Mouse (Mus musculus) heart, postnatal 0 days (tissue): ENCODE data around the gene Dnajc7. TPM values are rescaled to one million over a fixed set of nuclear protein-coding genes. Genes with fewer than 3 reads are reported as not detected.
"Not testable (repeated sequence)": the region's sequence is repeated elsewhere in the genome, so short reads cannot be mapped to it uniquely, and the experiment has no call there.

Experiments used
- ATAC-seq: fragments of 200-750 bp; cut with Nextera tagmentation; 2 replicates; pipeline ENCODE4 v1.8.0; 2017; ENCODE audit warnings: low read depth, moderate number of reproducible peaks, moderate library complexity; ENCODE audit not compliant: insufficient read depth
- DNase-seq: peaks from one replicate; pipeline ENCODE4 v3.0.0-alpha.2; 2016; ENCODE audit warnings: low spot score
- H3K27ac ChIP-seq: fragments of 300-500 bp; sonication (generic); 2 replicates; pipeline ENCODE4 v1.5.1; 2014; ENCODE audit warnings: low read depth, mild to moderate bottlenecking
- H3K27me3 ChIP-seq: fragments of 300-500 bp; sonication (generic); 2 replicates; pipeline ENCODE4 v1.6.1; 2014; ENCODE audit warnings: low read length, mixed read lengths; ENCODE audit not compliant: control insufficient read depth, insufficient read depth
- H3K36me3 ChIP-seq: fragments of 300-500 bp; sonication (generic); replicated peaks from 2 replicates; pipeline ENCODE4 v1.6.1; 2014; ENCODE audit warnings: low read length, mixed read lengths; ENCODE audit not compliant: control insufficient read depth, insufficient read depth
- H3K4me1 ChIP-seq: fragments of 300-500 bp; sonication (generic); 2 replicates; pipeline ENCODE4 v1.6.1; 2014; ENCODE audit warnings: antibody characterized with exemption; ENCODE audit not compliant: control insufficient read depth, insufficient read depth
- H3K4me2 ChIP-seq: fragments of 300-500 bp; sonication (generic); 2 replicates; pipeline ENCODE4 v1.6.1; 2014; ENCODE audit warnings: low read depth, mild to moderate bottlenecking, low read length, moderate library complexity
- H3K4me3 ChIP-seq: fragments of 300-500 bp; sonication (generic); 2 replicates; pipeline ENCODE4 v1.5.1; 2014; ENCODE audit warnings: low read depth, low read length
- H3K9ac ChIP-seq: fragments of 300-500 bp; sonication (generic); replicated peaks from 2 replicates; pipeline ENCODE4 v1.6.1; 2014; ENCODE audit warnings: low read depth, low read length, mixed read lengths
- H3K9me3 ChIP-seq: fragments of 300-500 bp; sonication (generic); replicated peaks from 2 replicates; pipeline ENCODE4 v1.6.1; 2016; ENCODE audit warnings: low read length; ENCODE audit not compliant: control insufficient read depth
- CTCF ChIP-seq: IDR thresholded peaks from 2 replicates; pipeline ENCODE4 v1.5.1; 2016; ENCODE audit warnings: antibody characterized with exemption, control low read depth, low read depth
- EP300 ChIP-seq: IDR thresholded peaks from 2 replicates; pipeline ENCODE4 v1.6.1; 2016; ENCODE audit warnings: antibody characterized with exemption, low read depth
- whole genome bisulfite sequencing: fragments of 180-500 bp; shearing (Covaris S2); extraction: QIAGEN DNeasy Blood & Tissue Kit; methylation state at CpG from one replicate; pipeline ENCODE4 v1.1.7; 2014; 5-methylcytosine and 5-hydroxymethylcytosine counted together
- polyA plus RNA-seq: library from polyadenylated mRNA; unstranded; fragments of >200 nt; fragmentation: Nextera tagmentation; extraction: Ambion mirVana; gene quantifications from 2 replicates; pipeline ENCODE4 v1.2.1, GENCODE M21; 2015
- total RNA-seq: library from RNA; depleted of rRNA; stranded (reverse); fragments of >200 nt; gene quantifications from 2 replicates; pipeline ENCODE4 v1.2.3, GENCODE M21; 2014; ENCODE audit warnings: low replicate concordance; rRNA removed

The Dnajc7 gene
- total and polyA plus RNA-seq, 2 experiments from 2014 or later, result 98.5 to 173 TPM

GRCm38 (mm10) chr11:100535996-100536395, 84.0 kb downstream of the Dnajc7 start:
- Histone ChIP-seq H3K4me2 (no peak overlapping the region), H3K9me3 (no peaks in the 10 kb centered on the region), H3K4me3 (no peak overlapping the region), H3K27ac (no peak overlapping the region), H3K4me1 (no peaks in the 10 kb centered on the region), H3K9ac (no peak overlapping the region), H3K36me3 (no peaks in the 10 kb centered on the region), H3K27me3 (no peaks in the 10 kb centered on the region)
- WGBS, result 55% methylated on average over 1 of the region's 1 CpGs
- DNase-seq, result no peak
- ATAC-seq, result no peak
- TF ChIP-seq EP300 (no peak), CTCF (no peak)

GRCm38 (mm10) chr11:100534821-100535220, 85.1 kb downstream of the Dnajc7 start:
- H3K27ac ChIP-seq, H3K4me3 ChIP-seq, H3K9me3 ChIP-seq, H3K4me1 ChIP-seq, ATAC-seq, H3K4me2 ChIP-seq, H3K9ac ChIP-seq, H3K36me3 ChIP-seq, DNase-seq, H3K27me3 ChIP-seq: not testable (repeated sequence)
- WGBS, result 85% methylated on average over 6 of the region's 6 CpGs

GRCm38 (mm10) chr11:100534411-100534810, 85.6 kb downstream of the Dnajc7 start:
- not testable (repeated sequence) for H3K9me3 ChIP-seq, H3K4me3 ChIP-seq, H3K27ac ChIP-seq, H3K36me3 ChIP-seq, DNase-seq, H3K4me2 ChIP-seq, ATAC-seq, H3K27me3 ChIP-seq, H3K4me1 ChIP-seq, H3K9ac ChIP-seq
- 74% methylated on average over 2 of the region's 2 CpGs for WGBS

GRCm38 (mm10) chr11:100533871-100534270, 86.1 kb downstream of the Dnajc7 start:
- WGBS, result 76% methylated on average over 6 of the region's 6 CpGs

More at GRCm38 (mm10) chr11:100533871-100534270, 86.1 kb downstream of the Dnajc7 start:
- no peaks in the 10 kb centered on the region for H3K4me1 ChIP-seq
- ATAC-seq (no peak), DNase-seq (no peak)
- no peak overlapping the region for H3K9ac ChIP-seq
- no peaks in the 10 kb centered on the region for H3K36me3 ChIP-seq
- no peak overlapping the region for H3K27ac ChIP-seq
- TF ChIP-seq EP300 (no peak), CTCF (no peak)
- no peaks in the 10 kb centered on the region for H3K27me3 ChIP-seq
- H3K9me3 ChIP-seq, result no peaks in the 10 kb centered on the region
- H3K4me3 ChIP-seq, result no peak overlapping the region
- H3K4me2 ChIP-seq, result no peak overlapping the region

Other genes with a start within 250 kb of the Dnajc7 start
- gene Jup, start 222.4 kb downstream of the Dnajc7 start, total RNA-seq, result 319 and 341 TPM in 2 replicates
- 135 and 142 TPM in 2 replicates for gene Jup, start 222.4 kb downstream of the Dnajc7 start, polyA plus RNA-seq
- gene P3h4, start 205.3 kb downstream of the Dnajc7 start, total RNA-seq, result 58.0 and 66.1 TPM in 2 replicates
- gene P3h4, start 205.3 kb downstream of the Dnajc7 start, polyA plus RNA-seq, result 39.3 and 42.9 TPM in 2 replicates
- gene Fkbp10, start 204.5 kb downstream of the Dnajc7 start, total RNA-seq, result 106 and 114 TPM in 2 replicates
- 93.0 and 95.9 TPM in 2 replicates for gene Fkbp10, start 204.5 kb downstream of the Dnajc7 start, polyA plus RNA-seq
- 54.4 and 68.3 TPM in 2 replicates for gene Nt5c3b, start 178.4 kb downstream of the Dnajc7 start, total RNA-seq
- 84.7 and 85.0 TPM in 2 replicates for gene Nt5c3b, start 178.4 kb downstream of the Dnajc7 start, polyA plus RNA-seq
- gene Klhl10, start 178.3 kb downstream of the Dnajc7 start, total RNA-seq, result not detected in 2 replicates
- 0.34 and 0.47 TPM in 2 replicates for gene Klhl10, start 178.3 kb downstream of the Dnajc7 start, polyA plus RNA-seq
- gene Klhl11, start 147.4 kb downstream of the Dnajc7 start, total RNA-seq, result 10.3 and 16.6 TPM in 2 replicates
- 4.6 and 5.3 TPM in 2 replicates for gene Klhl11, start 147.4 kb downstream of the Dnajc7 start, polyA plus RNA-seq
- gene Acly, start 92.2 kb downstream of the Dnajc7 start, total RNA-seq, result 68.4 and 75.6 TPM in 2 replicates
- gene Acly, start 92.2 kb downstream of the Dnajc7 start, polyA plus RNA-seq, result 32.3 and 35.5 TPM in 2 replicates
- 0.23 and 0.39 TPM in 2 replicates for gene Ttc25, start 74.6 kb downstream of the Dnajc7 start, total RNA-seq
- gene Ttc25, start 74.6 kb downstream of the Dnajc7 start, polyA plus RNA-seq, result 0.37 TPM in 2 replicates
- 10.8 and 28.3 TPM in 2 replicates for gene Cnp, start 45.3 kb downstream of the Dnajc7 start, total RNA-seq
- 11.5 and 12.4 TPM in 2 replicates for gene Cnp, start 45.3 kb downstream of the Dnajc7 start, polyA plus RNA-seq
- gene Nkiras2, start 924 bp downstream of the Dnajc7 start, total RNA-seq, result 113 and 134 TPM in 2 replicates
- 77.4 and 79.7 TPM in 2 replicates for gene Nkiras2, start 924 bp downstream of the Dnajc7 start, polyA plus RNA-seq
- not detected in 2 replicates for gene Zfp385c, start 72.3 kb upstream of the Dnajc7 start, total RNA-seq
- gene Zfp385c, start 72.3 kb upstream of the Dnajc7 start, polyA plus RNA-seq, result 0.25 and 0.40 TPM in 2 replicates
- gene Dhx58, start 84.1 kb upstream of the Dnajc7 start, total RNA-seq, result 3.6 and 9.1 TPM in 2 replicates
- 1.3 and 1.4 TPM in 2 replicates for gene Dhx58, start 84.1 kb upstream of the Dnajc7 start, polyA plus RNA-seq
- gene Kat2a, start 92.3 kb upstream of the Dnajc7 start, total RNA-seq, result 15.2 and 17.6 TPM in 2 replicates
- 15.8 and 16.1 TPM in 2 replicates for gene Kat2a, start 92.3 kb upstream of the Dnajc7 start, polyA plus RNA-seq
- gene Hspb9, start 93.7 kb upstream of the Dnajc7 start, total RNA-seq, result not detected in 2 replicates
- gene Hspb9, start 93.7 kb upstream of the Dnajc7 start, polyA plus RNA-seq, result 0.22 TPM in 1 of 2 replicates, not detected in the other
- gene Rab5c, start 118.0 kb upstream of the Dnajc7 start, total RNA-seq, result 99.1 and 117 TPM in 2 replicates
- gene Rab5c, start 118.0 kb upstream of the Dnajc7 start, polyA plus RNA-seq, result 11.0 and 12.0 TPM in 2 replicates
- not detected in 2 replicates for gene Kcnh4, start 139.8 kb upstream of the Dnajc7 start, total RNA-seq
- gene Kcnh4, start 139.8 kb upstream of the Dnajc7 start, polyA plus RNA-seq, result not detected in 2 replicates
- gene Hcrt, start 142.8 kb upstream of the Dnajc7 start, total RNA-seq, result not detected in 2 replicates
- not detected in 2 replicates for gene Hcrt, start 142.8 kb upstream of the Dnajc7 start, polyA plus RNA-seq
- gene Ghdc, start 150.8 kb upstream of the Dnajc7 start, total RNA-seq, result 8.2 and 13.0 TPM in 2 replicates
- 6.8 and 7.0 TPM in 2 replicates for gene Ghdc, start 150.8 kb upstream of the Dnajc7 start, polyA plus RNA-seq
- 29.2 and 48.2 TPM in 2 replicates for gene Stat5b, start 230.6 kb upstream of the Dnajc7 start, total RNA-seq
- 22.5 and 23.3 TPM in 2 replicates for gene Stat5b, start 230.6 kb upstream of the Dnajc7 start, polyA plus RNA-seq
- 12.6 and 21.3 TPM in 2 replicates for gene Stat5a, start 239.2 kb upstream of the Dnajc7 start, total RNA-seq
- gene Stat5a, start 239.2 kb upstream of the Dnajc7 start, polyA plus RNA-seq, result 9.6 and 11.7 TPM in 2 replicates